Mouse (Mus musculus) spleen, adult 2 months (tissue): Measurements from ENCODE around the gene Samd4. TPM values are rescaled to one million over a fixed set of nuclear protein-coding genes. Genes with fewer than 3 reads are reported as not detected.

Experiments
- DNase-seq, 2 experiments: peaks; one replicate each; pipeline versions ENCODE4 v3.0.0 to v3.0.0-alpha.2; 2012 to 2021; ENCODE audit warnings: low spot score in 2 of 2, low read depth in 1 of 2
- H3K27ac ChIP-seq: fragments of 200-500 bp; 2 replicates; pipeline ENCODE4 v1.5.1; 2012; ENCODE audit warnings: low read length, inconsistent platforms; ENCODE audit not compliant: insufficient read depth
- H3K27me3 ChIP-seq: fragments of 200-500 bp; 2 replicates; pipeline ENCODE4 v1.6.1; 2012; ENCODE audit warnings: mild to moderate bottlenecking, moderate library complexity, low read length, inconsistent platforms; ENCODE audit not compliant: control insufficient read depth, insufficient read depth
- H3K36me3 ChIP-seq: fragments of 200-500 bp; 2 replicates; pipeline ENCODE4 v1.6.1; 2012; ENCODE audit warnings: mild to moderate bottlenecking, low read length, inconsistent platforms; ENCODE audit not compliant: control insufficient read depth, insufficient read depth
- H3K4me1 ChIP-seq: fragments of 200-500 bp; 2 replicates; pipeline ENCODE4 v1.6.1; 2011; ENCODE audit warnings: inconsistent platforms; ENCODE audit not compliant: control insufficient read depth, insufficient read depth, insufficient read length
- H3K4me3 ChIP-seq: fragments of 200-500 bp; 2 replicates; pipeline ENCODE4 v1.5.1; 2011; ENCODE audit warnings: mild to moderate bottlenecking, inconsistent platforms; ENCODE audit not compliant: insufficient read depth, insufficient read length; ENCODE audit errors: extremely low read depth
- CTCF ChIP-seq: fragments of 200-500 bp; IDR thresholded peaks from 2 replicates; pipeline ENCODE4 v1.5.1; 2011; ENCODE audit warnings: mild to moderate bottlenecking, inconsistent platforms; ENCODE audit not compliant: insufficient read depth, insufficient read length, insufficient replicate concordance; ENCODE audit errors: extremely low read depth
- POLR2A ChIP-seq: fragments of 200-500 bp; IDR thresholded peaks from 2 replicates; pipeline ENCODE4 v1.6.1; 2011; ENCODE audit warnings: low read depth, low read length, inconsistent platforms
- WGBS: fragments of 180-500 bp; shearing (Covaris S2); methylation state at CpG from one replicate; pipeline ENCODE4 v1.1.7; 2018; 5-methylcytosine and 5-hydroxymethylcytosine counted together
- polyA plus RNA-seq: library from polyadenylated mRNA; depleted of rRNA; stranded (reverse); fragments of >200 nt; gene quantifications from 2 replicates; pipeline ENCODE4 v1.2.3, GENCODE M21; 2012

The Samd4 gene
- polyA plus RNA-seq, 1 experiment = 3.7 TPM

DNA sequence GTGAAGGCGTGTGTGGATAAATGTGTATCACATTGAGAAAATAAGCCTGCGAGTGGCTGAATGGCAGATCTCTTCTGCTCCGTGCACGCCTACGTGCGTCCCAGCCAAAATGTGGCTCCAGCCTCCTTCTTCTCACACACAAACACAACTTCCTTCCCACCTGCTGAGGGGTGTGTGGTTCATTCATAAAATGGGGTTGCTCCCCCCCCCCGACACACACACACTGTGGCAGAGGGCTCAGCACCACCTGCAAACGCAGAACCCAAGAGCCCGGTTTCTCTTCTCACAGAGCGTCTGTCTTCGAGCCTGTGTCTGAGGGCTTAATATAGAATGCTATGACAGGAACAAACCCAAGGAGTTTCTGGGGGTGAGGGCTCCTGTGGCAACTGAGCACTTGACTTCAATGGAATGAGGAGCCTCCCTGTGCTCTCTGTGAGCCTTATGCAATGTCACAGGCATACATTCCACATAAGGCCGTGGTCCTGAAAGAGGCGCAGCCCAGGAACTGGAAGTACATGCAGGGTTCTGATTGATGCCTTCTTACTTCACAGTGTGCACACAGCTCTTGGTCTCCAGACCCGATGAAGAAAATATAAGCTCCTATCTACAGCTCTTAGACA lies 194.4 kb downstream of the Samd4 start:
- Histone ChIP-seq H3K36me3 (no peaks in the 10 kb centered on the region), H3K27me3 (no peaks in the 10 kb centered on the region), H3K4me3 (no peak overlapping the region), H3K4me1 (no peaks in the 10 kb centered on the region), H3K27ac (no peak overlapping the region)
- no peak for DNase-seq
- TF ChIP-seq POLR2A (no peak), CTCF (no peak)
- WGBS = 43% methylated on average over 14 of the region's 14 CpGs

DNA sequence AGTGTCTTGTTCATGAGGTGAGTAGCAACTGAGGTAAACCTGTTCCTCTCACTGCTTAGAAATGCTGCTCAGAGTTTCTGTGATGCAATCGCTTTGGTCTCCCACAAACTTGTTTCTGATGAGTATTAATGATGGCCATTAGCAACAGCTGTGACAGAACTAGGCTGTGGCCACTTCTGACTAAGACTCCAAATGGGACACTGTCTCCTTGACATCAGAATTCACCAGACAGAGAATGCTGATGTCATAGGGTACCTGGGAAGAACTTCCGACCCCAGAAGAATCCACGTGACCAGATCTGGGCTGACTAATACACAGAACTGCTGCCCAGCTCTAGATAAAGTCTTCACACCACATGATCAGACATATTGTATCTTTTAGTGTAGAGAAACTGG lies 194.9 kb downstream of the Samd4 start:
- DNase-seq = no peak
- no peaks in the 10 kb centered on the region for H3K36me3 ChIP-seq
- H3K4me3 ChIP-seq = no peak overlapping the region
- TF ChIP-seq POLR2A (no peak), CTCF (no peak)
- H3K27me3 ChIP-seq = no peaks in the 10 kb centered on the region
- no peak overlapping the region for H3K27ac ChIP-seq
- 87% methylated on average over 3 of the region's 3 CpGs for WGBS
- H3K4me1 ChIP-seq = no peaks in the 10 kb centered on the region

DNA sequence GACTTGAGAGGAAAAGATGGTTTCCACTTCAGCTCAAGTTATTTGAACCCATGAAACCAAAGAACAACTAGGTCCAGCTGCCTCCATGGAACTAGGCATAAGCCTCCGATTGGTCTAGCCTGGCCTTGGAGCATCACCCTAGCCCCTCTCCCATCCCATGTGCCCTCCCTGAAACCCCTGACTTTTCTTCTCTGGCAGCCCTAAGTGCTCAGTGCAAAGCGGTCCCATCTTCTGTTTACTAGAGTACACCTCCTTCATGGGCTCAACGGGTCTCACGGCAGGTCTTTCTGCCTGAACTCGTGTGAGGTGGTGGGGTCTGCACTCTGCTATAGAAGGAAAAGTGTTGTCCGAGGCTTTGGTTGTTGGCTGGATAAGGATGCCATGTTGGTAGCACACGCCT lies 197.3 kb downstream of the Samd4 start:
- TF ChIP-seq POLR2A (no peak), CTCF (no peak)
- Histone ChIP-seq H3K4me3 (no peak overlapping the region), H3K36me3 (no peaks in the 10 kb centered on the region), H3K27me3 (no peaks in the 10 kb centered on the region), H3K4me1 (no peaks in the 10 kb centered on the region), H3K27ac (no peak overlapping the region)
- whole genome bisulfite sequencing = 90% methylated on average over 7 of the region's 7 CpGs
- no peak for DNase-seq

DNA sequence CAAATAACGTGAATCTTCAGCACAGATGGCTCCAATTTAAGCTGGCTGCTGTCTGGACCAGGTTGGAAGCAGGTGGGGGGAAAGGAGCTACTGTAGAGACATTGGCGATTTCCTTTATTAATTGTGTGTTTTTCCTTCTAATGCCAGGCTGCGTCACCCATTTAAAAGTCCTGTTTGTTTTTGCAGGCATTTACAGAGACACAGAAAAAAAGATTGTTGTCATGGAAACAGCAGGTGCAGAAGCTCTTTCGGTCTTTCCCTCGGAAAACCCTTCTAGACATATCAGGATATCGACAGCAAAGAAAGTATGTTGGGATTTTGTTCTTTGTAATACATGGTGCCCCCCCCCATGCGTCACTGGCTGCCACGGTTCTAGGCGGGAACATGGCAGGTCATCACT lies 200.7 kb downstream of the Samd4 start:
- no peak overlapping the region for H3K4me3 ChIP-seq
- H3K27ac ChIP-seq = no peak overlapping the region
- H3K27me3 ChIP-seq = no peaks in the 10 kb centered on the region
- no peak for DNase-seq
- no peaks in the 10 kb centered on the region for H3K36me3 ChIP-seq
- TF ChIP-seq CTCF (no peak), POLR2A (no peak)
- 88% methylated on average over 9 of the region's 9 CpGs for WGBS
- H3K4me1 ChIP-seq = peaks cover 8% of the 10 kb centered on the region; the same call in 1 of the 2 replicates

DNA sequence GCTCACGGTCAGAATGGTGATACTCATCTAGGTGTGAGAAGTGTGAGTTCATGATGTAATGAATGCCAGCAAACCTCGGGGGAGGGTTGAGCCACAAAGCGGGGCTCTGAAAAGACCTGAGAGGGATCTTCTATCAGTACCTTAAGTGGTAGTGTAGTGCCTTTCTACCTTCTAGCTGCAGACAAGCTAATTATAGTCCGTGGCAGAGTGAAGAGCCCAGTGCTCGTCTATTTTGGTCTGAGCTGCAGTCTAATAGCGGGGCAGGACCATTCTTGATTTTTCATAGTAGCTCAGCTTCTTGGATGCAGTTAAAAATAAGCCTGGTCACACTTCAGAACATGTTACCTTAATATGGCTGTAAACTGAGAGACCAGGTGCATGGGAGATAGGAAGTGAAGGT lies 201.2 kb downstream of the Samd4 start:
- H3K36me3 ChIP-seq = no peaks in the 10 kb centered on the region
- WGBS = 63% methylated on average over 6 of the region's 6 CpGs
- no peak overlapping the region for H3K27ac ChIP-seq
- H3K4me3 ChIP-seq = no peak overlapping the region
- no peaks in the 10 kb centered on the region for H3K27me3 ChIP-seq
- no peak for TF ChIP-seq POLR2A
- no peak for TF ChIP-seq CTCF
- peaks cover 8% of the 10 kb centered on the region; the same call in 1 of the 2 replicates for H3K4me1 ChIP-seq
- DNase-seq = no peak

DNA sequence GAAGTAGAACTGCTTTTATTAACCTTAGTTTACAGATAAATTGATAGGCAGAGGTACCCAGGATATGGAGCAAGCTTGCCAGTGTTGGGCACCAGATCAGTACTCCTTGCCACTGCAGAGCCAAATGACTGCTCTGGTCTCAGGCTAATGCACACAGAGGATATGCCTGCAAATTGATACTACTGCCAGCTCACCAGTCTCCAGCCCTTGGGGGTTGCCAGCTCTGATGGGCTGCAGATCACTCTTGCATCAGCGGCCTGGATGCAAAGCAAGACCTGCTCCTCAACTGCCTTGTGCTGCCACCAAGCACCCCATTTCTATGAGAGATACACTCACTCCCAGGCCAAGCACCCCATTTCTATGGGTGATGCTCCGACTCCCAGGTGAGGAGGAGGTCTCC lies 202.0 kb downstream of the Samd4 start:
- peaks cover 8% of the 10 kb centered on the region; the same call in 1 of the 2 replicates for H3K4me1 ChIP-seq
- no peak overlapping the region for H3K4me3 ChIP-seq
- H3K27ac ChIP-seq = no peak overlapping the region
- 86% methylated on average over 2 of the region's 2 CpGs for WGBS
- H3K36me3 ChIP-seq = no peaks in the 10 kb centered on the region
- no peak for DNase-seq
- TF ChIP-seq POLR2A (no peak), CTCF (no peak)
- no peaks in the 10 kb centered on the region for H3K27me3 ChIP-seq

DNA sequence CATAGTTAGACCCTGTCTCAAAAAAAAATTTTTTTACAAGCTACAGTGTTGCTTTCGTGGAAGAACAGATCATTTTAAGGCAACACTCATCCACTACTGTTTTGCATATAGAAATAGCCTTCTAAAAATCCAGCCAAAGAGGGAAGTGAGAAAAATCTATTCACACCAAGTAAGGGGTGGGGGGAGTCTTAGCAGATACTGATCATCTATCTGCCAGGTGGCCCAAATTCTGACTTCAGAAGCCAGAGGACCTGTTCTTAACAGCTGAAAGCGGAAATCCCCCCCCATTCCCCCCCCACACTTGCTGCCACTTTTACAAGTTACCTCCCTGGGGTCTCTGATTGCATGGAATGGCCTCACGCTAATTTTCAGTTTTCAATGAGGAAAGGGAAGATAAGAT lies 203.5 kb downstream of the Samd4 start:
- Histone ChIP-seq H3K36me3 (no peaks in the 10 kb centered on the region), H3K4me1 (peaks cover 8% of the 10 kb centered on the region; the same call in 1 of the 2 replicates), H3K27ac (no peak overlapping the region), H3K27me3 (no peaks in the 10 kb centered on the region), H3K4me3 (no peak overlapping the region)
- DNase-seq = no peak
- TF ChIP-seq CTCF = no peak
- TF ChIP-seq POLR2A = no peak
- WGBS = 31% methylated on average over 3 of the region's 3 CpGs
